ENCODE assay signal across 8 mouse cellular contexts in genomic region chr14:118713408-118713807, GRCm38 (mm10). TPM values are rescaled to one million over a fixed set of nuclear protein-coding genes. Genes with fewer than 3 reads are reported as not detected.
DNase-seq lines count a peak whose midpoint lies in the region; ATAC-seq and TF ChIP-seq lines count a peak whose summit lies in the region.

No protein-coding gene starts in this region.

- no peak for DNase-seq in layer of hippocampus, adult 2 months (ENCODE audit: low spot score in 2 of 2)
- no peak for DNase-seq in layer of hippocampus, postnatal 10 days (ENCODE audit: low spot score in 2 of 2)
- DNase-seq in yolk sac, embryonic 10.5 days (ENCODE audit: low spot score): peak; percentile 66
- no peak for DNase-seq in testis, postnatal 10 days (ENCODE audit: low spot score)
- no peak for DNase-seq in left cerebral cortex, adult 11 months (ENCODE audit: low spot score)

- no peak for TF ChIP-seq CTCF in layer of hippocampus, adult 2 months (conservative IDR thresholded peaks at IDR 0.05)

- H3K27me3 ChIP-seq in embryonic facial prominence, embryonic 13.5 days: peaks cover 17% of the 10 kb centered on the region
- H3K27me3 ChIP-seq in hindbrain, embryonic 16.5 days (replicated peaks; ENCODE audit: control insufficient read depth, insufficient read depth, low read length): no peaks in the 10 kb centered on the region
- H3K27me3 ChIP-seq in liver, embryonic 15.5 days: peaks cover 35% of the 10 kb centered on the region

- no peak overlapping the region for H3K27ac ChIP-seq in layer of hippocampus, adult 2 months
- H3K27ac ChIP-seq in embryonic facial prominence, embryonic 13.5 days: no peak overlapping the region
- 0 out of 2 replicates have a peak overlapping the region, but pooled peaks have one; percentile 27 for H3K27ac ChIP-seq in hindbrain, embryonic 16.5 days (ENCODE audit: low read depth, low read length)
- no peak overlapping the region for H3K27ac ChIP-seq in liver, embryonic 15.5 days (replicated peaks)

- peak overlapping the region; percentile 53; the same call in 1 of the 2 replicates for H3K9ac ChIP-seq in embryonic facial prominence, embryonic 13.5 days
- peak overlapping the region; percentile 58 for H3K9ac ChIP-seq in hindbrain, embryonic 16.5 days (ENCODE audit: low read depth, low read length)
- H3K9ac ChIP-seq in liver, embryonic 15.5 days: no peak overlapping the region; the same call in 1 of the 2 replicates

- peak overlapping the region; percentile 26 for H3K4me3 ChIP-seq in layer of hippocampus, adult 2 months
- peak overlapping the region; percentile 34 for H3K4me3 ChIP-seq in embryonic facial prominence, embryonic 13.5 days
- peak overlapping the region; percentile 42 for H3K4me3 ChIP-seq in hindbrain, embryonic 16.5 days (ENCODE audit: low read length)
- H3K4me3 ChIP-seq in liver, embryonic 15.5 days (replicated peaks): peak overlapping the region; percentile 30

- no peaks in the 10 kb centered on the region for H3K9me3 ChIP-seq in embryonic facial prominence, embryonic 13.5 days
- H3K9me3 ChIP-seq in hindbrain, embryonic 16.5 days (ENCODE audit: control insufficient read depth, low read length): no peaks in the 10 kb centered on the region
- H3K9me3 ChIP-seq in liver, embryonic 15.5 days (replicated peaks): no peaks in the 10 kb centered on the region

- peak overlapping the region; percentile 64 for H3K4me2 ChIP-seq in embryonic facial prominence, embryonic 13.5 days
- peak overlapping the region; percentile 80 for H3K4me2 ChIP-seq in hindbrain, embryonic 16.5 days (ENCODE audit: low read length)
- peak overlapping the region; percentile 60 for H3K4me2 ChIP-seq in liver, embryonic 15.5 days

- ATAC-seq in embryonic facial prominence, embryonic 13.5 days (ENCODE audit: insufficient number of reproducible peaks, insufficient read depth, low FRiP score, low TSS enrichment, low read depth): no peak
- peak; percentile 26; the same call in 1 of the 2 replicates for ATAC-seq in hindbrain, embryonic 16.5 days
- no peak for ATAC-seq in liver, embryonic 15.5 days (ENCODE audit: insufficient read depth)

- H3K36me3 ChIP-seq in embryonic facial prominence, embryonic 13.5 days: no peaks in the 10 kb centered on the region
- H3K36me3 ChIP-seq in hindbrain, embryonic 16.5 days (ENCODE audit: control insufficient read depth, insufficient read depth, low read length): no peaks in the 10 kb centered on the region
- H3K36me3 ChIP-seq in liver, embryonic 15.5 days (replicated peaks): no peaks in the 10 kb centered on the region

- peaks cover 24% of the 10 kb centered on the region for H3K4me1 ChIP-seq in embryonic facial prominence, embryonic 13.5 days
- peaks cover 18% of the 10 kb centered on the region for H3K4me1 ChIP-seq in hindbrain, embryonic 16.5 days (ENCODE audit: control insufficient read depth, insufficient read depth, low read depth, low read length)
- peaks cover 21% of the 10 kb centered on the region for H3K4me1 ChIP-seq in liver, embryonic 15.5 days (replicated peaks)

- WGBS in embryonic facial prominence, embryonic 13.5 days: 3% methylated on average over 18 of the region's 18 CpGs
- under 1% methylated on average over 18 of the region's 18 CpGs for WGBS in hindbrain, embryonic 16.5 days
- 5% methylated on average over 18 of the region's 18 CpGs for WGBS in liver, embryonic 15.5 days (ENCODE audit: insufficient replicate concordance)

RNA-seq across cellular contexts. Expression of gene Abcc4, which starts 7.4 kb away (rescaled TPM):
- 10 to 100 TPM in 1 of 2 experiments, 1 to 10 TPM in 1; 8.7 to 11.1 TPM for total RNA-seq in layer of hippocampus, adult 2 months (2021)
- total RNA-seq in layer of hippocampus, postnatal 10 days (2021): 1 to 10 TPM; 7.4 to 7.7 TPM
- 2.0 and 3.7 TPM in 2 replicates for polyA plus RNA-seq in embryonic facial prominence, embryonic 13.5 days (2015; fragmentation: Nextera tagmentation; extraction: Ambion mirVana)
- 2.5 and 2.6 TPM in 2 replicates for polyA plus RNA-seq in hindbrain, embryonic 16.5 days (2015; fragmentation: Nextera tagmentation; extraction: Ambion mirVana)
- polyA plus RNA-seq in liver, embryonic 15.5 days (2015; fragmentation: Nextera tagmentation; extraction: Ambion mirVana): 1.8 and 1.9 TPM in 2 replicates
